Mouse (Mus musculus) cerebellum, adult 2 months (tissue): ENCODE results near the gene Insig2. TPM values are rescaled to one million over a fixed set of nuclear protein-coding genes. Genes with fewer than 3 reads are reported as not detected.

Source experiments
- DNase-seq, 2 experiments: peaks; one replicate each; pipeline ENCODE4 v3.0.0; 2021
- H3K27ac ChIP-seq: fragments of 200-500 bp; 2 replicates; pipeline ENCODE4 v1.5.1; 2012; ENCODE audit warnings: low read length, control low read depth, inconsistent platforms; ENCODE audit not compliant: insufficient read depth
- H3K27me3 ChIP-seq: fragments of 200-500 bp; 2 replicates; pipeline ENCODE4 v1.6.1; 2012; ENCODE audit warnings: inconsistent platforms, mild to moderate bottlenecking, low read length, moderate library complexity; ENCODE audit not compliant: control insufficient read depth, insufficient read depth
- H3K4me1 ChIP-seq: fragments of 200-500 bp; 2 replicates; pipeline ENCODE4 v1.6.1; 2011; ENCODE audit warnings: low read length; ENCODE audit not compliant: control insufficient read depth, insufficient read depth
- H3K4me3 ChIP-seq: fragments of 200-500 bp; replicated peaks from 2 replicates; pipeline ENCODE3; 2011; ENCODE audit warnings: mild to moderate bottlenecking, low read depth, low read length, control low read depth; ENCODE audit not compliant: insufficient read depth
- CTCF ChIP-seq: fragments of 200-500 bp; IDR thresholded peaks from 2 replicates; pipeline ENCODE4 v1.5.1; 2011; ENCODE audit warnings: low read depth, mild to moderate bottlenecking, control low read depth, low read length, moderate library complexity, borderline replicate concordance; ENCODE audit not compliant: insufficient read depth
- POLR2A ChIP-seq: fragments of 200-500 bp; IDR thresholded peaks from 2 replicates; pipeline ENCODE4 v1.6.1; 2011; ENCODE audit warnings: low read length, control low read depth, borderline replicate concordance; ENCODE audit not compliant: insufficient read depth
- WGBS: fragments of 180-500 bp; shearing (Covaris S2); methylation state at CpG from one replicate; pipeline ENCODE4 v1.1.7; 2018; 5-methylcytosine and 5-hydroxymethylcytosine counted together
- polyA plus RNA-seq: library from polyadenylated mRNA; depleted of rRNA; stranded (reverse); fragments of >200 nt; gene quantifications from 2 replicates; pipeline ENCODE4 v1.2.3, GENCODE M21; 2012; rRNA removed

Insig2 gene
- polyA plus RNA-seq = 63.2 and 63.9 TPM in 2 replicates

GRCm38 (mm10) chr1:121332485-121332884, at the start of gene Insig2:
Gene Insig2 (minus strand): TSS chr1:121332589.
- Histone ChIP-seq H3K27ac (no peak within 1 kb of the TSS), H3K4me3 (no peak within 1 kb of the TSS), H3K27me3 (no peaks in the 10 kb centered on the region), H3K4me1 (no peaks in the 10 kb centered on the region)
- TF ChIP-seq POLR2A (no peak), CTCF (no peak)
- no peak for DNase-seq
- 82% methylated on average over 1 of the region's 1 CpGs for WGBS

- no peaks in the 10 kb centered on the region for H3K27me3 ChIP-seq
- DNase-seq = no peak
- H3K4me1 ChIP-seq = no peaks in the 10 kb centered on the region
- WGBS = 67% methylated on average over 3 of the region's 3 CpGs
- no peak overlapping the region for H3K4me3 ChIP-seq
- no peak overlapping the region for H3K27ac ChIP-seq
- no peak for TF ChIP-seq CTCF
- no peak for TF ChIP-seq POLR2A
Observed at GRCm38 (mm10) chr1:121381562-121381961, 49.2 kb upstream of the Insig2 start.

GRCm38 (mm10) chr1:121380033-121380432, 47.6 kb upstream of the Insig2 start:
- Histone ChIP-seq H3K27me3 (no peaks in the 10 kb centered on the region), H3K4me1 (no peaks in the 10 kb centered on the region), H3K4me3 (no peak overlapping the region), H3K27ac (no peak overlapping the region)
- TF ChIP-seq CTCF (no peak), POLR2A (no peak)
- no peak for DNase-seq
- WGBS = 75% methylated on average over 3 of the region's 3 CpGs

- Histone ChIP-seq H3K27ac (no peak overlapping the region), H3K4me3 (no peak overlapping the region), H3K27me3 (no peaks in the 10 kb centered on the region), H3K4me1 (no peaks in the 10 kb centered on the region)
- DNase-seq = no peak
- TF ChIP-seq POLR2A = no peak
- TF ChIP-seq CTCF = no peak
- 92% methylated on average over 2 of the region's 2 CpGs for WGBS
Observed at GRCm38 (mm10) chr1:121377901-121378300, 45.5 kb upstream of the Insig2 start.

GRCm38 (mm10) chr1:121377410-121377809, 45.0 kb upstream of the Insig2 start:
- Histone ChIP-seq H3K4me1 (no peaks in the 10 kb centered on the region), H3K27me3 (no peaks in the 10 kb centered on the region), H3K27ac (no peak overlapping the region), H3K4me3 (no peak overlapping the region)
- TF ChIP-seq POLR2A (no peak), CTCF (no peak)
- DNase-seq = no peak
- 100% methylated on average over 1 of the region's 1 CpGs for WGBS

GRCm38 (mm10) chr1:121373631-121374030, 41.2 kb upstream of the Insig2 start:
- H3K27me3 ChIP-seq = no peaks in the 10 kb centered on the region
- 75% methylated on average over 2 of the region's 2 CpGs for WGBS
- H3K27ac ChIP-seq = no peak overlapping the region
- no peak for TF ChIP-seq POLR2A
- no peak for TF ChIP-seq CTCF
- no peak for DNase-seq
- H3K4me1 ChIP-seq = no peaks in the 10 kb centered on the region
- H3K4me3 ChIP-seq = no peak overlapping the region

- Histone ChIP-seq H3K27ac (no peak overlapping the region), H3K27me3 (no peaks in the 10 kb centered on the region), H3K4me1 (no peaks in the 10 kb centered on the region), H3K4me3 (no peak overlapping the region)
- TF ChIP-seq POLR2A = no peak
- no peak for TF ChIP-seq CTCF
- WGBS = 95% methylated on average over 1 of the region's 1 CpGs
- DNase-seq = no peak
Observed at GRCm38 (mm10) chr1:121372656-121373055, 40.3 kb upstream of the Insig2 start.

- WGBS = 86% methylated on average over 12 of the region's 12 CpGs
- no peak for DNase-seq
- no peaks in the 10 kb centered on the region for H3K27me3 ChIP-seq
- H3K27ac ChIP-seq = no peak overlapping the region
- no peak overlapping the region for H3K4me3 ChIP-seq
- H3K4me1 ChIP-seq = no peaks in the 10 kb centered on the region
- TF ChIP-seq CTCF = no peak
- TF ChIP-seq POLR2A = no peak
Observed at GRCm38 (mm10) chr1:121371449-121371848, 39.1 kb upstream of the Insig2 start.
